Mouse (Mus musculus) urinary bladder, adult 18-20 months (tissue): Measurements from ENCODE around the gene Evi2a.

Experiments used
- DNase-seq, 2 experiments: peaks; one replicate each; pipeline ENCODE4 v3.0.0; 2022; ENCODE audit warnings: low spot score in 2 of 2, mixed read lengths in 2 of 2

Evi2a gene

GRCm38 (mm10) chr11:79524310-79524575 is 6.2 kb downstream of the Evi2a start:
- no peak for DNase-seq

GRCm38 (mm10) chr11:79523560-79524309 is 6.7 kb downstream of the Evi2a start, which contains the start of gene Evi2b:
Evi2b (minus strand) TSS chr11:79523762.
- DNase-seq: no peak

- DNase-seq: no peak
Observed at GRCm38 (mm10) chr11:79522944-79523343, 7.5 kb downstream of the Evi2a start.

GRCm38 (mm10) chr11:79521930-79522329 is 8.5 kb downstream of the Evi2a start:
- no peak for DNase-seq

- no peak for DNase-seq
Observed at GRCm38 (mm10) chr11:79520772-79521171, 9.6 kb downstream of the Evi2a start.

- no peak for DNase-seq
Observed at GRCm38 (mm10) chr11:79519878-79520291, 10.5 kb downstream of the Evi2a start.

GRCm38 (mm10) chr11:79519299-79519698 is 11.1 kb downstream of the Evi2a start:
- DNase-seq: no peak

GRCm38 (mm10) chr11:79515798-79516197 is 14.6 kb downstream of the Evi2a start:
- no peak for DNase-seq

GRCm38 (mm10) chr11:79515331-79515730 is 15.1 kb downstream of the Evi2a start:
- DNase-seq: no peak

- DNase-seq: no peak
Observed at GRCm38 (mm10) chr11:79511970-79512369, 18.4 kb downstream of the Evi2a start.

- DNase-seq: no peak
Observed at GRCm38 (mm10) chr11:79504506-79504905, 25.9 kb downstream of the Evi2a start.

- no peak for DNase-seq
Observed at GRCm38 (mm10) chr11:79503845-79504244, 26.6 kb downstream of the Evi2a start, which contains the start of gene Omg. Omg (minus strand) TSS chr11:79504084.

GRCm38 (mm10) chr11:79502917-79503316 is 27.5 kb downstream of the Evi2a start:
- no peak for DNase-seq

GRCm38 (mm10) chr11:79494976-79495800 is 35.2 kb downstream of the Evi2a start:
- no peak for DNase-seq

GRCm38 (mm10) chr11:79484721-79485120 is 45.7 kb downstream of the Evi2a start:
- DNase-seq: no peak

- DNase-seq: peak in 1 of 2 experiments; percentile 44
Observed at GRCm38 (mm10) chr11:79483876-79484528, 46.4 kb downstream of the Evi2a start.

- no peak for DNase-seq
Observed at GRCm38 (mm10) chr11:79483392-79483791, 47.0 kb downstream of the Evi2a start.
